Mouse (Mus musculus): Measurements from ENCODE around the gene Thada.

DNA sequence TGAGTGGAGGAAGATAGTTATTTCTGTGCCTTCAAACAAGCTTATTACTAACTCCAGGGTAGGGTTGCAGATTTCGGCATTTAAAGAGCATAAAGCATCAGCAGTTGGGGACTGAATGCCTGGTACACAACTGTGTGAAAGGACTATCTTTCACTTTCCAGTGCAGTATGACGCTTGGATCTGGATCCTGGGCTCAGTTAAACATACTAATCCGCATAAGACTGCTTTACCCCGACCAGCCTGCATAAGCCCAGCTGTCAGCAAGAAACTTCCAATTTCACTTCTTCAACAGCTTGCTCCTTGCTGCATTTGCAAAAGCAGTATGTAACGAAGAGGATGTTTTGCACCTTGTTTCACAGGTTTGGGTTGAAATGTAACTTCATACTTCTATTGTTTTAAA, 202.4 kb downstream of the Thada start:
- TF ChIP-seq CTCF (IDR thresholded peaks at IDR 0.05) (no peak), POLR2A (IDR thresholded peaks at IDR 0.05; ENCODE audit: insufficient read depth, low read depth, low read length) (no peak), EP300 (IDR thresholded peaks at IDR 0.05; ENCODE audit: insufficient read depth, low read depth, low read length) (no peak)

All from heart, adult 2 months (tissue).